Mouse (Mus musculus) midbrain, embryonic 11.5 days (tissue): ENCODE results near the gene Prm3. TPM values are rescaled to one million over a fixed set of nuclear protein-coding genes. Genes with fewer than 3 reads are reported as not detected.
A peak's percentile ranks its signal among the peaks of the same experiment; 100 is the strongest.

Source experiments
- ATAC-seq: fragments of 200-750 bp; cut with Nextera tagmentation; 2 replicates; pipeline ENCODE4 v1.8.0; 2017; ENCODE audit warnings: moderate TSS enrichment, moderate library complexity; ENCODE audit not compliant: low FRiP score
- DNase-seq: peaks from one replicate; pipeline ENCODE4 v3.0.0; 2015; ENCODE audit warnings: low spot score; ENCODE audit errors: missing footprints
- H3K27ac ChIP-seq: fragments of 300-500 bp; sonication (generic); 2 replicates; pipeline ENCODE4 v1.5.1; 2014; ENCODE audit warnings: low read depth, low read length
- H3K27me3 ChIP-seq: fragments of 300-500 bp; sonication (generic); 2 replicates; pipeline ENCODE4 v1.6.1; 2014; ENCODE audit warnings: mild to moderate bottlenecking, low read length, moderate library complexity, mixed read lengths; ENCODE audit not compliant: control insufficient read depth, insufficient read depth
- H3K36me3 ChIP-seq: fragments of 300-500 bp; sonication (generic); 2 replicates; pipeline ENCODE4 v1.6.1; 2014; ENCODE audit warnings: mild to moderate bottlenecking, low read length, moderate library complexity, mixed read lengths; ENCODE audit not compliant: control insufficient read depth, insufficient read depth
- H3K4me1 ChIP-seq: fragments of 300-500 bp; sonication (generic); 2 replicates; pipeline ENCODE4 v1.6.1; 2014; ENCODE audit warnings: low read length; ENCODE audit not compliant: control insufficient read depth, insufficient read depth
- H3K4me2 ChIP-seq: fragments of 300-500 bp; sonication (generic); 2 replicates; pipeline ENCODE4 v1.6.1; 2014; ENCODE audit warnings: mild to moderate bottlenecking, moderate library complexity
- H3K4me3 ChIP-seq: fragments of 300-500 bp; sonication (generic); 2 replicates; pipeline ENCODE4 v1.5.1; 2014; ENCODE audit warnings: low read depth, low read length
- H3K9ac ChIP-seq: fragments of 300-500 bp; sonication (generic); 2 replicates; pipeline ENCODE4 v1.6.1; 2014; ENCODE audit warnings: low read length
- H3K9me3 ChIP-seq: fragments of 300-500 bp; sonication (generic); 2 replicates; pipeline ENCODE4 v1.6.1; 2016; ENCODE audit warnings: low read length; ENCODE audit not compliant: control insufficient read depth
- WGBS: fragments of 180-500 bp; shearing (Covaris S2); extraction: QIAGEN DNeasy Blood & Tissue Kit; methylation state at CpG from one replicate; pipeline ENCODE4 v1.1.7; 2014; 5-methylcytosine and 5-hydroxymethylcytosine counted together
- polyA plus RNA-seq: library from polyadenylated mRNA; unstranded; fragments of >200 nt; fragmentation: Nextera tagmentation; extraction: Ambion mirVana; gene quantifications from 2 replicates; pipeline ENCODE4 v1.2.1, GENCODE M21; 2014

Prm3 gene
- polyA plus RNA-seq, 1 experiment from 2014 or later = not detected

DNA sequence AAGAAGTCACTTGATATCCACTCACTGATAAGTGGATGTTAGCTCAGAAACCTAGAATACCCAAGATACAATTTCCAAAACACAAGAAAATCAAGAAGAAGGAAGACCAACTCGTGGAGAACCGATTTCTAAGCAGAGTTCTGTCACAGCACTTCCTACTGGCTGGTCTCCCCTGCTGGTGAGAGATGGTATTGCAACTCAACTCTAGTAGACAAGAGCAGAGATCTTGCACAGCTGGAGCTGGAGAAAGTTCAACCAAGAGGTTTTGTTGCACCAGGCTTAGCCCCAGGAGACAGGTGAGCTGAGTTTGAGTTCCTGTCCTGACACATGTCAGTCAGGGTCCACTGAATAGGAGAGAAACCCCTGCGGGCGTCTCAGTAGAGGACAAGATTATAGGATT lies 23.6 kb downstream of the Prm3 start:
- Histone ChIP-seq H3K27me3 (no peaks in the 10 kb centered on the region), H3K9me3 (no peaks in the 10 kb centered on the region), H3K27ac (no peak overlapping the region), H3K4me3 (no peak overlapping the region), H3K36me3 (no peaks in the 10 kb centered on the region), H3K4me1 (no peaks in the 10 kb centered on the region), H3K9ac (no peak overlapping the region), H3K4me2 (no peak overlapping the region)
- WGBS = 40% methylated on average over 4 of the region's 4 CpGs
- DNase-seq (peak; percentile 94), ATAC-seq (no peak)

DNA sequence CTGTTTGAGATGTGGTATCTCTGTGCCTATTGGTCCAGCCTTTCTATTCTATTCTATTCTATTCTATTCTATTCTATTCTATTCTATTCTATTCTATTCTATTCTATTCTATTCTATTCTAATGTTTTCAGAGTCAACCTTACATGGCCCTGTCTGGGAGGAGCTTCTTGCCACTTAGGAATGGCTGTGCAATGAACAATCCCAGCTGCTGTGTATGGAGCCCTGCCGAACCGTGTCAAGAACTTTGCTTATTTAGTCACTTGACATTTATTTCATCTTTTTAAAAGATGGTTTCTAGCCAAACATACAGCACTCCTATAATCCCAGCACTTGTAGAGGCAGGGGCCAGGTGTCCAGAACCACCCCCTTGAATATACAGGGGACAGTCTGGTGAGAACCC lies 26.4 kb downstream of the Prm3 start:
- Histone ChIP-seq H3K4me2 (no peak overlapping the region), H3K9ac (no peak overlapping the region), H3K4me3 (no peak overlapping the region), H3K27me3 (no peaks in the 10 kb centered on the region), H3K4me1 (no peaks in the 10 kb centered on the region), H3K27ac (no peak overlapping the region), H3K36me3 (no peaks in the 10 kb centered on the region), H3K9me3 (no peaks in the 10 kb centered on the region)
- DNase-seq (no peak), ATAC-seq (no peak)
- WGBS = 78% methylated on average over 2 of the region's 2 CpGs

GRCm38 (mm10) chr16:10763540-10764264 lies 27.0 kb downstream of the Prm3 start:
- H3K27me3 ChIP-seq = no peaks in the 10 kb centered on the region
- no peaks in the 10 kb centered on the region for H3K4me1 ChIP-seq
- no peak overlapping the region for H3K4me2 ChIP-seq
- ATAC-seq (no peak), DNase-seq (no peak)
- H3K4me3 ChIP-seq = no peak overlapping the region
- H3K9me3 ChIP-seq = no peaks in the 10 kb centered on the region
- no peak overlapping the region for H3K27ac ChIP-seq
- no peak overlapping the region for H3K9ac ChIP-seq
- WGBS = 66% methylated on average over 6 of the region's 6 CpGs
- no peaks in the 10 kb centered on the region for H3K36me3 ChIP-seq

DNA sequence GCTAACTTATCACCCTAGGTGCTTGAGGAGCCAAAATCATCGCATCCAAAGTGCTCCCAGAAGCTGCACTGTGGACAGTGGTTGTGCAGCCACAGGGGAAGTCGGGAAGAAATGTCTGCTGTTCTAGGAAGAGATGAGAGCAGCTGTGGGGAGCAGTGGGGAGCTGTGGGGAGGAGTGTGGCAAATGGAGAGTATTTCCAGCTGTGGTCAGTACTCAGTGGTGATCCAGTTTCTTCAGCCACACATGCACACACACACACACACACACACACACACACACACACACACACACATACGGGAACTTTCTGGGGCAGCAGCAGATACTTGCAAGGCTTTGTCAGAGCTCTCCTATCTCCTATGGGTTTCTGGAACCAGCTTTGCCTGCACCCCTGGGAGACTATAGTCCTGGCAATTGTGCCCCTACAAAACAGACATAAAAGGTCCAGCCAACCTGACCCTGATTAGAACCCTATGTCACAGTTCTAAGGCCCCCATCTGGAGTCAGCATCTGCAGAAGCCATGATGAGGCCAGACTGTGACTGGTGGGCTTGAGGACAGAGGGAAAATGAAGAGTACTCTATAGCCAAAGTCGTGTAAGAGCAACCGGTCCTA lies 28.0 kb downstream of the Prm3 start:
- DNase-seq = no peak
- 79% methylated on average over 5 of the region's 5 CpGs for WGBS
- no peaks in the 10 kb centered on the region for H3K27me3 ChIP-seq
- H3K9ac ChIP-seq = no peak overlapping the region
- no peak overlapping the region for H3K4me3 ChIP-seq
- H3K36me3 ChIP-seq = no peaks in the 10 kb centered on the region
- H3K9me3 ChIP-seq = no peaks in the 10 kb centered on the region
- H3K4me1 ChIP-seq = no peaks in the 10 kb centered on the region
- no peak for ATAC-seq
- H3K27ac ChIP-seq = no peak overlapping the region
- H3K4me2 ChIP-seq = no peak overlapping the region

GRCm38 (mm10) chr16:10761182-10761581 lies 29.5 kb downstream of the Prm3 start:
- Histone ChIP-seq H3K4me1 (no peaks in the 10 kb centered on the region), H3K27me3 (no peaks in the 10 kb centered on the region), H3K9me3 (no peaks in the 10 kb centered on the region), H3K4me2 (no peak overlapping the region), H3K36me3 (no peaks in the 10 kb centered on the region), H3K9ac (no peak overlapping the region), H3K4me3 (no peak overlapping the region), H3K27ac (no peak overlapping the region)
- 71% methylated on average over 8 of the region's 8 CpGs for WGBS
- DNase-seq (no peak), ATAC-seq (no peak)

DNA sequence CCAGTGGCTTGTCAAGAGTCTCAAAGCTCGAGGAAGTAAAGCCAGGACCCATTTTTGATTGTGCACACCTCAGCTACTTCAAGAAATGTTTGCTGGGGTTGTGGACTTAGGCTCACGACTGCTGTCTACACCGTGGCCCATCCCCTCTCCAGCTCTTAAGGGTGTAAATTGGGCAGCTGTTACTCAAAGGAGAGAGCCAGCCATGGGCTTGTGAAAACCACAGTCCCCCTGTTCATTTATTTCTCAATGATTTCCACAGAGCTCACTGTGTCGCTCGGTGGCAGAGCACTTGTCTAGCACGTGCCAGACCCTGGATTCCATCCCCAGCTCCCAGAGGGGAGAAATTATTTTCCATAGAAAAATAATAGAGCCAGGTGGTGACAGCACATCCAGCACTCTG lies 34.5 kb downstream of the Prm3 start:
- Histone ChIP-seq H3K36me3 (no peaks in the 10 kb centered on the region), H3K4me2 (no peak overlapping the region), H3K9me3 (no peaks in the 10 kb centered on the region), H3K4me3 (no peak overlapping the region), H3K4me1 (no peaks in the 10 kb centered on the region), H3K27me3 (no peaks in the 10 kb centered on the region), H3K27ac (no peak overlapping the region), H3K9ac (no peak overlapping the region)
- WGBS = 82% methylated on average over 6 of the region's 6 CpGs
- ATAC-seq (no peak), DNase-seq (no peak)

- WGBS = 93% methylated on average over 3 of the region's 3 CpGs
- Histone ChIP-seq H3K4me2 (no peak overlapping the region), H3K4me1 (no peaks in the 10 kb centered on the region), H3K4me3 (no peak overlapping the region), H3K9me3 (no peaks in the 10 kb centered on the region), H3K27ac (no peak overlapping the region), H3K27me3 (no peaks in the 10 kb centered on the region), H3K9ac (no peak overlapping the region), H3K36me3 (no peaks in the 10 kb centered on the region)
- DNase-seq = no peak
- ATAC-seq = no peak
These were observed 36.0 kb downstream of the Prm3 start for GRCm38 (mm10) chr16:10754521-10755296.

- Histone ChIP-seq H3K27ac (no peak overlapping the region), H3K9ac (no peak overlapping the region), H3K4me3 (no peak overlapping the region), H3K4me2 (no peak overlapping the region), H3K27me3 (no peaks in the 10 kb centered on the region), H3K36me3 (no peaks in the 10 kb centered on the region), H3K9me3 (no peaks in the 10 kb centered on the region), H3K4me1 (no peaks in the 10 kb centered on the region)
- 82% methylated on average over 7 of the region's 7 CpGs for WGBS
- no peak for DNase-seq
- ATAC-seq = no peak
These were observed 40.9 kb downstream of the Prm3 start for GRCm38 (mm10) chr16:10749824-10750223.

GRCm38 (mm10) chr16:10749226-10749625 lies 41.5 kb downstream of the Prm3 start:
- Histone ChIP-seq H3K36me3 (no peaks in the 10 kb centered on the region), H3K4me3 (no peak overlapping the region), H3K4me2 (no peak overlapping the region), H3K27ac (no peak overlapping the region), H3K9ac (no peak overlapping the region), H3K27me3 (no peaks in the 10 kb centered on the region), H3K9me3 (no peaks in the 10 kb centered on the region), H3K4me1 (no peaks in the 10 kb centered on the region)
- WGBS = 86% methylated on average over 7 of the region's 7 CpGs
- ATAC-seq (no peak), DNase-seq (no peak)
